Mouse (Mus musculus) skeletal muscle tissue, adult 2 months (tissue): ENCODE measurements around the gene Htr6.

ENCODE experiments used
- DNase-seq: peaks from one replicate; pipeline ENCODE4 v3.0.0-alpha.2; 2012; ENCODE audit warnings: low read depth, low spot score

Gene Htr6

GRCm38 (mm10) chr4:139048518-139048917 is 26.9 kb downstream of the Htr6 start:
- no peak for DNase-seq

DNA sequence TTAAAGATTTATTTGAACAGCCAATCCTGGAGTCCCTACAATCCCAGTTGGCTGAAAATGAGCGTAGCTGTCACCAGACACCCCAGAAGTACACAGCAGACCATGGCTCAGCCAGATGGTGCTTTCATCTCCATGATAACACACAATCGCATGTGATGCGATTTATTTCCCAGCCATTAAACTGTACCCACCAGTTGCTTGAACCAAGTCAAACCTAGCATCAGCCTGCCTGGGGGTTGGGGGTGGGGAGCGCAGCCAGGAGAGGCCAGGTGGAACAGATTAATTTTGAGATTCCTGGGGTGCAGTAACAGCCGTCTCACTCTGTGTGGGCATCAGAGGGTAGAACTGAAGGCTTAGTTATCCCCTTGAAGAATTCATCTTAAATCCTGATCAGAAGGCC is 29.0 kb downstream of the Htr6 start:
- no peak for DNase-seq

DNA sequence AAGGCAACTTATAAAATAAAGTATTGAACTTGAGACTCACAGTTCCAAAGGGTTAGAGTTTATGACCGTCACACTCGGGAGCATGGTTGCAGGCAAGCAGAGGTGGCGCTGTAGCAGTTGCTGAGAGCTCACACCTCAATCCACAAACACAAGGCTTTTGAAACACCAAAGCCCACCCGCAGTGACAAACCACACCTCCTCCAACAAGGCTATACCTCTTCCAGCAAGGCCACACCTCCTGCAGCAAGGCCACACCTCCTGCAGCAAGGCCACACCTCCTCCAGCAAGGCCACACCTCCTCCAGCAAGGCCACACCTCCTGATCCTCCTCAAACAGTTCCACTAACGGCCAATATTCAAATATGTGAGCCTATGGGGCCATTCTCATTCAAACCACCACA is 30.8 kb downstream of the Htr6 start:
- no peak for DNase-seq

GRCm38 (mm10) chr4:139043600-139043999 is 31.8 kb downstream of the Htr6 start:
- no peak for DNase-seq

DNA sequence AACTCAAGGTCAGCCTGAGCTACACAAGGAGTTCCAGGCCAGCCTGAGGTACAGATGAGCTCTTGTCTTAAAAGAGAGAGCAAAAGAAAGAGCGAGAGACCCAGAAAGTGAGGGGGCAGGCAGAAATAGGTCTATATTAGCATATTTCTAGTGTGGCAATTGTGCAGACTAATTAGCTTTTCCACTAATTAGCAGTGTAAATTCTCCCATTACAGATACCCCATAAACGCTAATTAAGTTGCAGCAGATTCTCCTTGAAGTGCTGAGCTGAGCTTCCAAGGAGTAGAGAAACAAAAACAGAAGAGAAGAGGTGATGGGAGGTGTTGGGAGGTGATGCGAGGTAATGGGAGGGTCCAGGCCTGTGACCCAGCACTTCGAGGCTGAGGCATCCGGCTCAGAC is 32.8 kb downstream of the Htr6 start:
- no peak for DNase-seq

DNA sequence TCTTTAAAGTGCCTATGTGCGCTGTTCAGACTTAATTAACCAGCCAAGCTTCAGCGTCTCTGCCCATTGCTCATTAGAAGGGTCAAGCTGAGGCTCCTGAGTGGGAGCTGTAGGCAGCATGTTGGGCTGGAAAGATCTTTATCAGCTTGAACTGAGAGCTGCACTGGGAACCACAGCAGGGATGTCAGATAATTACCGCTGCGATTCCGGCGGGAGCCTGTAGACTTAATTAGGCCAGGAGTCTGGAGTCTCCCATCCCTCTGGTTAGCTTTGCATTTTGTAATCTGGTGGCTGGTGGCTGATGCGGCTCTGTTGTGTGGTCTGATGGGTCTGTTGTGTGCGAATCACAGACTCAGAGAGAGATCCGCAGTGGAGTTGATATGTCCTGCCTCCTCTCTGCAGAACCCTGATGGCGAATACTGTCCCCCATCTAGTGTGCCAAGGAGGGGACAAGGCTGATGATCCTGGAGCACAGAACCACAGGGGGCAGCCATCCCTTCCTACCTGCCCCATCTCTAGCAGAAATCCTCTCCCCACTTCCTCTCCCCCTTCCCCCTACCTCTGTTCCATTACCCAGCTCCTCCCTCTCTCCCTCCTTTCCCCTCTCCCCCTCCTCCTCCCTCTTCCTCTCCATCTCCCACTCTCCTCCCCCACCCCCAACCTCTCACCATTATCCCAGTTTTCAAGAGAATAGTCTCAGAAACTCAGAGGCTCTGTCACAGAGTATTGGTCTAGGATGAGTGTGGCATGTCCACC is 35.1 kb downstream of the Htr6 start:
- no peak for DNase-seq

DNA sequence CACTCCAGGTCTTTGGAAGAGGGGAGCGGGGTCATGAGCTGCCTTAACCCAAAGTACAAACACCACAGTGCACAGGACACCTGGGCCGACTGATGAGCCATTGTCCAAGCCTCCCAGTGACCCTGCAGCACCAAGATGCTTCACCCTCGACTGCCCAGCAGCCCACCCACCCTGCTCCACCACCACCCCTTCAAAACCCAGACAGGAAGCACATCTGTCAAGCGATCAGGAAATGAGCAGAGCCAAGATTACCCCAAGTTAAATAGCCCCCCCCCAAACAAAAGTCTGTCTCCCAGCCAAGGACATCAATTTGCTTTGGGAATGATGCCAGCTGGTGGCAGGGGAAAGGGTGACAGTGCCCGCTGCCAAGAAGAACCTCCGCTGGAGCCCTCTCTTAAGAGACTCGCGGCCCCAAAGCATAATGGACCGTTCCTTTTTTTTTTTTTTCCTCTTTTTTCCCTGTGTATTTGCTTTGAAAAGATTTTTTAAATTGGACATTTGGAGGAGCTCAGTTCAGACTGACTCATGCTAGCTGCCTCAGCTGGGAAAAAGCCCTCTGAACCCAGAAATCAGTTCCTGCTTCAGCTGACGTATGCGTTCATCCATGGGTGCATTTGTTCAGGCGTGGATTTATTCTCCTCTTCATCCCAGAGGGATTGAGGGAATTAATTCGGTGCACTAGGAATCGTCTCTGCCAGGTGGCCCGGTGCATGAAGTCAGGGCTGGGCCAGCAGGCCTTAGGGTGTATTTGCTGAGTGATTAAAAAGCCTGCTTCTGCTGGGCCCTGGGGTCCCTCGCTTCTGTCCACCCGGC is 37.4 kb downstream of the Htr6 start:
- no peak for DNase-seq

DNA sequence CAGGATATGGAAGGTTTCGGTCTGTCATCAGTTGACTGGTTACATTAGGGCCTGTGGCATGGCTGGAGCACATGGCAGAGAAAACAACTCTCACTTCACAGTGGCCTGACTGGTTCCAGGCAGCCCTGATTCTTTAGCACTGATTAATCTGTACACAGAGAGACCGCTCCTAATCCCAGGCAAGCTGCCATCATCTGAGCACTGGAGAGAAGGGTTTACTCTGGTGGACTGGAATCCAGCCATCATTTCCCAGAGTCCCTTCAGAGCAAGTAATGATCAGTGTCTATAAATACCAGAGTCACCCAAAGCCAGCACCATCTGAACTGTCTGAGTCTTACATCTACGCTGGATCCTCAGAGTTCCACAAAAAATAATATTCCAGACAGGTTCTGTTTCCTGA is 39.6 kb downstream of the Htr6 start:
- DNase-seq = peak; percentile 45

GRCm38 (mm10) chr4:139034942-139035341 is 40.4 kb downstream of the Htr6 start:
- DNase-seq = no peak

GRCm38 (mm10) chr4:139034540-139034939 is 40.8 kb downstream of the Htr6 start:
- DNase-seq = no peak

DNA sequence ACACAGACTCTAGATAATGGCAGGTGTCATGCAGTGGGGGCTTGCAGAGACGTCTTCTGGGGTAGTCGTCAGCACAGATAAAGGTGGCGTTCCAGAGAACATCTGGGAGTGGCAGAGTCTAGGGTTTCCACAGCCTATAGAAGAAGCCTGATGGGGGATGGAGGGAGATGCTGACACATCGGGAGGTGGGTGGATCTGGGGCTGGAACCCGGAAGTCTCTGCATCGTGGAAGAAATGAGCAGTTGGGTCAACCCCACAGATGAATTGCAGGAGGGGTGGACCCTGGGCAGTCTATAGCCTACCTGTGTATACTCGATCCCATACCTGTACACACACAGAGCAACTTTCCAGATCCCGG is 41.4 kb downstream of the Htr6 start:
- DNase-seq = no peak

- no peak for DNase-seq
Measured at GRCm38 (mm10) chr4:139033263-139034009, 41.9 kb downstream of the Htr6 start.

GRCm38 (mm10) chr4:139032521-139032920 is 42.8 kb downstream of the Htr6 start:
- DNase-seq = no peak

- DNase-seq = peak; percentile 53
Measured at GRCm38 (mm10) chr4:139030675-139031074, 44.7 kb downstream of the Htr6 start.

- no peak for DNase-seq
Measured at GRCm38 (mm10) chr4:139024379-139024778, 51.0 kb downstream of the Htr6 start.

DNA sequence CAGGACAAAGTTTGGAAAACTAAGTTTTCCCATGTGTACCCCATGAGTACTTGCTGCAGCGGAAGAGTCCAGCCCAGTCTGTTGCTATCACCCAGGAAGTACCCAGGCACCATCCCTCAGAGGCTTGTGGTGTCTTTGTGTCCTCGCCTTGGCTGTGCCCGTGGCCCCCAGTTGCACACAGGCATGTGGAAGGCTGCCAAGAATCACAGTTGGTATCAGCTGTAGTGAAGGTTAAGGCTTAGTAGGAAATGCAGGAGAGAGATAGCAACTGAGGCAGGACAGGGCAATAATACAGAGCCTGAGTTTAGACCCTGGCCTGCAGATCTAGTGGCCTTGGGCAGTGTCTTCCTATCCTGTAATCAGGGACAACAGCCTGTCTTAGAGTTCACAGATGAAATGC is 55.0 kb downstream of the Htr6 start:
- no peak for DNase-seq

DNA sequence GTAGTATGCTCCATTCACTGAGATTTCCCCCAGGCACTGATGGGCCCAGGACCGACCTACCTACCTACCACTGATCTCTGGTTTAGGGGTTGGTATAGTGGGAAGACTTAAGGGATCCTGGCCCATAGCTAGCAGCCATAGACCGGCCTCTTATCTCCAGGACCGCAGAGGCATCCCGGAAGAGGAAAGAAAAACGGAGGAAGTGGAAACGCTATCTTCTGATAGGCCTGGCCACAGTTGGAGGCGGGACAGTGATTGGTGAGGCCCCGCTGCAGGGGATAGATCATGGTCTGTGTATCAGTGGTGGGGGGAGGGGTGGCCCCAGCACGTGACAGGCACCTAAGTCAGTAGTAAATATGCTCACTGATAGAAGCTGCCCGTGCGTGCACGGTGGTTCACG is 56.0 kb downstream of the Htr6 start:
- no peak for DNase-seq

- DNase-seq = no peak
Measured at GRCm38 (mm10) chr4:139018976-139019375, 56.4 kb downstream of the Htr6 start.

DNA sequence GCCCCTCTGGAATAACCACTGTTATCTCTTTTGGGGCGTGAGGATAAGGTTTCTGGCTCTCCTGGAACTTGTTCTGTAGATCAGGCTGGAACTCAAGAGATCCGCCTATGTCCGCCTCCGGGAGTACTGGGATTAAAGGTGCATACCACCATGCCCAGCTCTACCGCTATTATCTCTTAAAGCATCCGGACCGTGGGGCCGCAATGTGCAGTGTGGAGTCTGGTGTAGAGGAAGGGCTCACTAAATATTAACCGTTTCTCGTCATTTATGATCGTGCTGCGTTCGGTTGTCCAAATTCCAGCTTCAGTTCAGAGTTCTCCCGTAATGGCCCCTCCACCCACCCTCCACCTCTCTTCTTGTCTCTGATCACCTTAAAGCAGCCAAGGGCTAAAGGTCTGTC is 57.0 kb downstream of the Htr6 start:
- DNase-seq = no peak

- DNase-seq = no peak
Measured at GRCm38 (mm10) chr4:139014793-139015192, 60.6 kb downstream of the Htr6 start.

GRCm38 (mm10) chr4:139013281-139013680 is 62.1 kb downstream of the Htr6 start:
- DNase-seq = no peak

DNA sequence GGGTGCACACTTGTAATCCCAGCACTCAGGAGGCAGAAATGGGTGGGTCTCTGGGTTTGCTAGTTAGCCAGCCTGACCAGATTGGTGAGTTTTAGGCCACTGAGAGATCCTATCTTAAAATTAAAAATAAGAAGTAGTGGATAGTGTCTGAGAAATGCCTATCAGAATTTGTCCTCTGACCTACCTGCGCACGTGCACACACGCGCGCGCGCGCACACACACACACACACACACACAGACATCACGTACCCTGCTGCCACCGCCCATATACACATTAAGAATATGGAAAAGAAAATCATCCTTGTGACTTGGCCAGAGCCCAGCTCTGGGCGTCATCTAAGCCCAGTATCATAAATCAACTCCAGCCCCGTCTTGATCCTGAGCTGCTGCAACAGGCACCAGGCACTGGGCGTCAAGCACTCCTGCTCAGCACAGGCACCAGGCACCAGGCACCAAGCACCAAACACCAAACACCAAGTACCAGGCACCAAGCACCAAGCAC is 64.1 kb downstream of the Htr6 start:
- DNase-seq = no peak
